Mouse (Mus musculus): ENCODE results near the gene Tap2.

Gene Tap2

GRCm38 (mm10) chr17:34196491-34196890 lies 6.8 kb upstream of the Tap2 start:
- DNase-seq (ENCODE audit: low spot score), result no peak

GRCm38 (mm10) chr17:34196941-34197894 lies 6.1 kb upstream of the Tap2 start, which contains the start of gene Psmb8:
Psmb8 (plus strand) TSS chr17:34197721.
- peak; percentile 92 for DNase-seq (ENCODE audit: low spot score)

GRCm38 (mm10) chr17:34197904-34198520 lies 5.3 kb upstream of the Tap2 start:
- DNase-seq (ENCODE audit: low spot score), result peak; percentile 60

GRCm38 (mm10) chr17:34198521-34198912 lies 4.8 kb upstream of the Tap2 start:
- no peak for DNase-seq (ENCODE audit: low spot score)

- no peak for DNase-seq (ENCODE audit: low spot score)
These were observed 4.2 kb upstream of the Tap2 start for GRCm38 (mm10) chr17:34199050-34199619.

GRCm38 (mm10) chr17:34200047-34200446 lies 3.3 kb upstream of the Tap2 start:
- DNase-seq (ENCODE audit: low spot score), result no peak

- no peak for DNase-seq (ENCODE audit: low spot score)
These were observed 2.4 kb upstream of the Tap2 start for GRCm38 (mm10) chr17:34200772-34201505.

GRCm38 (mm10) chr17:34201506-34202055 lies 1.7 kb upstream of the Tap2 start:
- DNase-seq (ENCODE audit: low spot score), result no peak

GRCm38 (mm10) chr17:34202760-34203442 lies 426 bp upstream of the Tap2 start:
- DNase-seq (ENCODE audit: low spot score), result peak; percentile 30

- peak; percentile 93 for DNase-seq (ENCODE audit: low spot score)
These were observed 1.1 kb downstream of the Tap2 start for GRCm38 (mm10) chr17:34204303-34205010.

GRCm38 (mm10) chr17:34205021-34205745 lies 1.9 kb downstream of the Tap2 start:
- DNase-seq (ENCODE audit: low spot score), result peak; percentile 58

- DNase-seq (ENCODE audit: low spot score), result peak; percentile 38
These were observed 2.4 kb downstream of the Tap2 start for GRCm38 (mm10) chr17:34205746-34206176.

- DNase-seq (ENCODE audit: low spot score), result peak; percentile 37
These were observed 3.4 kb downstream of the Tap2 start for GRCm38 (mm10) chr17:34206731-34207130.

- peak; percentile 31 for DNase-seq (ENCODE audit: low spot score)
These were observed 4.1 kb downstream of the Tap2 start for GRCm38 (mm10) chr17:34207456-34207855.

- DNase-seq (ENCODE audit: low spot score), result peak; percentile 33
These were observed 4.5 kb downstream of the Tap2 start for GRCm38 (mm10) chr17:34207866-34208265.

GRCm38 (mm10) chr17:34208421-34208820 lies 5.1 kb downstream of the Tap2 start:
- peak; percentile 29 for DNase-seq (ENCODE audit: low spot score)

GRCm38 (mm10) chr17:34209680-34210079 lies 6.4 kb downstream of the Tap2 start:
- DNase-seq (ENCODE audit: low spot score), result peak; percentile 58

GRCm38 (mm10) chr17:34210599-34210998 lies 7.3 kb downstream of the Tap2 start:
- peak; percentile 30 for DNase-seq (ENCODE audit: low spot score)

GRCm38 (mm10) chr17:34211746-34212365 lies 8.5 kb downstream of the Tap2 start:
- DNase-seq (ENCODE audit: low spot score), result peak; percentile 36
